In the genomic region with DNA sequence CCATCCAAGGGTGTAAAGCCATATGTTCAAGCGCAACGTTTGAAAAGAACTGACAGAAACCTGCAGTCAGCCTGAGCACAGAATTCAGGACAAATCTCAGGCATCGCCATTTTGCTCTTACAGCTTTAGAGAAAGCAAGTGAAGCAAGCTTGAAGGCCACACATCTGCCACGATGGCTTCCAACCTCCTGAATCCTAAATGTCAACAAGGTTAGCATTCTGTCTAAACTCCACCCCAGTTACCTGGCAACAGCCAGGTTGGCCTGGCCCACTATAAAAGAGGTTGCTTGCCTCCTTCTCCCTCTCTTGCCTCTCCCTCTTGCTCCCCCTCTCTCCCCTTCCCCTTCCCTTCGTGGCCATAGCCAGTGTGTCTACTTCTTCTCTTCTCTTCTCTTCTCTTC, we compare ENCODE assay signal across 24 mouse cellular contexts.
"Had no signal": no experiment of that assay in that cellular context is flagged by ENCODE, and none has a peak within 500 bp of the region (broad histone marks: within the 10 kb centered on the region; RNA-seq: fewer than 3 reads in every experiment).

No protein-coding gene starts in this region.

- H3K9ac ChIP-seq: hindbrain, embryonic 12.5 days; intestine, embryonic 15.5 days; limb, embryonic 13.5 days; limb, embryonic 15.5 days; liver, embryonic 12.5 days; liver, embryonic 14.5 days had no signal

- H3K9me3 ChIP-seq: hindbrain, embryonic 10.5 days; hindbrain, embryonic 12.5 days; intestine, embryonic 15.5 days; limb, embryonic 13.5 days; limb, embryonic 15.5 days; liver, embryonic 12.5 days had no signal

- H3K4me2 ChIP-seq: heart, embryonic 11.5 days; hindbrain, embryonic 12.5 days; intestine, embryonic 15.5 days; limb, embryonic 13.5 days; limb, embryonic 15.5 days; liver, embryonic 12.5 days had no signal

- ATAC-seq: hindbrain, embryonic 16.5 days; inflammation-experienced regulatory T-cells, adult 6 months; intestine, embryonic 15.5 days; intestine, postnatal 0 days; liver, embryonic 12.5 days had no signal

- H3K27ac ChIP-seq: gastrocnemius, adult 2 months; heart, adult 2 months; hindbrain, embryonic 10.5 days; hindbrain, embryonic 12.5 days; intestine, embryonic 15.5 days; limb, embryonic 13.5 days; limb, embryonic 15.5 days; liver, embryonic 12.5 days; liver, embryonic 14.5 days had no signal

- H3K4me3 ChIP-seq: gastrocnemius, adult 2 months; heart, adult 2 months; hindbrain, embryonic 10.5 days; hindbrain, embryonic 12.5 days; intestine, embryonic 15.5 days; limb, embryonic 13.5 days; limb, embryonic 15.5 days; liver, embryonic 12.5 days had no signal

- H3K36me3 ChIP-seq: intestine, embryonic 15.5 days; liver, embryonic 12.5 days had no signal

- H3K27me3 ChIP-seq: hindbrain, embryonic 12.5 days; intestine, embryonic 15.5 days; limb, embryonic 13.5 days; limb, embryonic 15.5 days; liver, embryonic 12.5 days had no signal

- DNase-seq: gastrocnemius, adult 2 months; gastrocnemius, postnatal 10 days; gastrocnemius, postnatal 25 days; heart, adult 2 months; heart, postnatal 10 days; heart, postnatal 4 days; kidney, adult 18-20 months; kidney, adult 8-10 months; kidney, postnatal 10 days; kidney, postnatal 25 days; kidney, postnatal 4 days; left cerebral cortex, postnatal 4 days; lung, adult 18-20 months had no signal

- H3K4me1 ChIP-seq: liver, embryonic 12.5 days had no signal
